In genomic region chrX:133689576-133690250, GRCm38 (mm10) we compare ENCODE assay signal across 9 mouse cellular contexts. TPM values are rescaled to one million over a fixed set of nuclear protein-coding genes. Genes with fewer than 3 reads are reported as not detected.
DNase-seq lines count a peak whose midpoint lies in the region; ATAC-seq and TF ChIP-seq lines count a peak whose summit lies in the region.
"Had no signal": no experiment of that assay in that cellular context is flagged by ENCODE, and none has a peak within 500 bp of the region (broad histone marks: within the 10 kb centered on the region; RNA-seq: fewer than 3 reads in every experiment).

No protein-coding gene starts in this region.

- H3K79me3 ChIP-seq in C2C12 (ENCODE audit: low read depth) = peaks cover 22% of the 10 kb centered on the region

- H3K4me3 ChIP-seq in C2C12 (ENCODE audit: insufficient read depth, poor library complexity, severe bottlenecking) = peak overlapping the region; percentile 11
- H3K4me3 ChIP-seq in embryonic fibroblast, embryonic 13.5 days (ENCODE audit: insufficient read depth, low read length) = peak overlapping the region; percentile 46
- peak overlapping the region; percentile 59 for H3K4me3 ChIP-seq in hindbrain, embryonic 13.5 days
- H3K4me3 ChIP-seq in midbrain, embryonic 15.5 days = peak overlapping the region; percentile 65

- no peaks in the 10 kb centered on the region for H3K9me3 ChIP-seq in hindbrain, embryonic 13.5 days
- no peaks in the 10 kb centered on the region for H3K9me3 ChIP-seq in midbrain, embryonic 15.5 days

- TF ChIP-seq CTCF in C2C12 (IDR thresholded peaks at IDR 0.05; ENCODE audit: control insufficient read depth, insufficient read depth, insufficient read length) = no peak
- TF ChIP-seq CTCF in embryonic fibroblast, embryonic 13.5 days (IDR thresholded peaks at IDR 0.05; ENCODE audit: borderline replicate concordance, insufficient read depth, low read length) = no peak

- no peaks in the 10 kb centered on the region; the same call in 1 of the 2 replicates for H3K4me1 ChIP-seq in embryonic fibroblast, embryonic 13.5 days (ENCODE audit: control insufficient read depth, insufficient read depth, low read length)
- H3K4me1 ChIP-seq in hindbrain, embryonic 13.5 days (replicated peaks) = no peaks in the 10 kb centered on the region
- H3K4me1 ChIP-seq in midbrain, embryonic 15.5 days = no peaks in the 10 kb centered on the region

- no peaks in the 10 kb centered on the region for H3K27me3 ChIP-seq in C2C12 (ENCODE audit: control insufficient read depth, insufficient read depth, insufficient read length)
- peaks cover 11% of the 10 kb centered on the region; the same call in 1 of the 2 replicates for H3K27me3 ChIP-seq in hindbrain, embryonic 13.5 days
- H3K27me3 ChIP-seq in midbrain, embryonic 15.5 days (replicated peaks) = no peaks in the 10 kb centered on the region

- 29% methylated on average over 35 of the region's 35 CpGs for WGBS in hindbrain, embryonic 13.5 days
- WGBS in midbrain, embryonic 15.5 days = 19% methylated on average over 35 of the region's 35 CpGs

- H3K9ac ChIP-seq in hindbrain, embryonic 13.5 days = peak overlapping the region; percentile 72
- H3K9ac ChIP-seq in midbrain, embryonic 15.5 days = peak overlapping the region; percentile 54

- H3K4me2 ChIP-seq in hindbrain, embryonic 13.5 days = peak overlapping the region; percentile 73
- H3K4me2 ChIP-seq in midbrain, embryonic 15.5 days = peak overlapping the region; percentile 71

- H3K27ac ChIP-seq in embryonic fibroblast, embryonic 13.5 days (ENCODE audit: insufficient read depth, low read length) = peak overlapping the region; percentile 43; the same call in 1 of the 2 replicates
- H3K27ac ChIP-seq in hindbrain, embryonic 13.5 days = peak overlapping the region; percentile 85
- H3K27ac ChIP-seq in midbrain, embryonic 15.5 days = peak overlapping the region; percentile 80

- ATAC-seq in hindbrain, embryonic 13.5 days (ENCODE audit: low FRiP score) = no peak
- no peak for ATAC-seq in midbrain, embryonic 15.5 days (replicated peaks)
- no peak for ATAC-seq in granulocyte monocyte progenitor cell, adult 5-6 weeks (replicated peaks; ENCODE audit: poor library complexity, severe bottlenecking)

- peaks cover 40% of the 10 kb centered on the region for H3K79me2 ChIP-seq in C2C12 (ENCODE audit: control insufficient read depth, insufficient read depth)

- peak overlapping the region; percentile 74 for H3ac ChIP-seq in C2C12 (ENCODE audit: control insufficient read depth, insufficient read length, low read depth)

- no peak for TF ChIP-seq POLR2A in embryonic fibroblast, embryonic 13.5 days (IDR thresholded peaks at IDR 0.05; ENCODE audit: low read depth, low read length)

- peaks cover 9% of the 10 kb centered on the region for H3K36me3 ChIP-seq in C2C12 (ENCODE audit: control insufficient read depth, insufficient read depth)
- H3K36me3 ChIP-seq in hindbrain, embryonic 13.5 days = no peaks in the 10 kb centered on the region
- no peaks in the 10 kb centered on the region for H3K36me3 ChIP-seq in midbrain, embryonic 15.5 days (replicated peaks)

- peak; percentile 17 to 39 for DNase-seq in gastrocnemius, adult 8-10 months (ENCODE audit: low spot score in 2 of 2)
- DNase-seq in gastrocnemius, adult 18-20 months (ENCODE audit: low spot score) = no peak
- no peak for DNase-seq in cerebellum, adult 8-10 months

TF ChIP-seq in C2C12, 6 proteins besides CTCF, POLR2A, EP300 and RAD21:
- TF ChIP-seq USF1 (IDR thresholded peaks at IDR 0.05; ENCODE audit: low read depth) (no peak), CEBPB (IDR thresholded peaks at IDR 0.05; ENCODE audit: low read depth) (no peak), FOSL1 (IDR thresholded peaks at IDR 0.05; ENCODE audit: insufficient read depth, low read length, poor library complexity, severe bottlenecking) (no peak), MAX (IDR thresholded peaks at IDR 0.05) (no peak), MYOD1 (IDR thresholded peaks at IDR 0.05; ENCODE audit: control insufficient read depth, insufficient read length, low read depth) (no peak), MYOG (IDR thresholded peaks at IDR 0.05; ENCODE audit: control insufficient read depth, extremely low read depth, insufficient read length) (no peak)

RNA-seq across cellular contexts. Expression of gene Pcdh19, which starts 0.9 kb away (rescaled TPM):
- 1 to 10 TPM; 2.5 to 3.2 (median 2.6) TPM for total RNA-seq in gastrocnemius, adult 8-10 months (2022)
- total RNA-seq in gastrocnemius, adult 18-20 months (2021) = 1 to 10 TPM; 3.6 to 4.3 TPM
- polyA plus RNA-seq in C2C12 (2012; fragmentation: generic; extraction: Trizol) = 8.8 TPM
- 83.9 and 84.5 TPM in 2 replicates for polyA plus RNA-seq in embryonic fibroblast, embryonic 13.5 days (2011; ENCODE audit: insufficient read length, low read depth, missing spikeins)
- 11.0 and 12.2 TPM in 2 replicates for polyA plus RNA-seq in hindbrain, embryonic 13.5 days (2015; fragmentation: Nextera tagmentation; extraction: Ambion mirVana)
- 22.9 and 25.1 TPM in 2 replicates for polyA plus RNA-seq in midbrain, embryonic 15.5 days (2015; fragmentation: Nextera tagmentation; extraction: Ambion mirVana)
- 0.32 TPM in 1 of 2 replicates, not detected in the other for total RNA-seq in granulocyte monocyte progenitor cell, adult 5-6 weeks (2014; fragmentation: Nextera tagmentation)
- total RNA-seq in granulocyte monocyte progenitor cell, adult 5-6 weeks (2017) = not detected in 2 replicates
- total RNA-seq: hematopoietic stem cell, adult 5-6 weeks had no signal

Comparison
In these comparisons a context has a peak if more than half of its experiments do, and no peak if none do; other contexts are left out.
1. DNase-seq: peak in gastrocnemius, adult 8-10 months (2 of 2); none in gastrocnemius, adult 18-20 months (single experiment) and cerebellum, adult 8-10 months (single experiment).
2. H3K4me3 ChIP-seq: peak in every context shown above with its lines; median percentile 65 in midbrain, embryonic 15.5 days; 59 in hindbrain, embryonic 13.5 days; 46 in embryonic fibroblast, embryonic 13.5 days; 11 in C2C12.
3. Peak in every context shown above with its lines, with median percentiles within 50 percentile points of each other: H3K27ac ChIP-seq.